Mouse (Mus musculus): ENCODE results near the gene Eif4a1. TPM values are rescaled to one million over a fixed set of nuclear protein-coding genes. Genes with fewer than 3 reads are reported as not detected.
"Not testable (repeated sequence)": the region's sequence is repeated elsewhere in the genome, so short reads cannot be mapped to it uniquely, and the experiment has no call there.

Eif4a1 gene
- total RNA-seq (2022), result 100 to 1,000 TPM in 1 of 4 experiments, 10 to 100 TPM in 3; 81.9 to 109 (median 91.5) TPM

- peak; percentile 100 for DNase-seq (ENCODE audit: low spot score in 2 of 2)
Observed at GRCm38 (mm10) chr11:69672211-69672706, at the start of gene Eif4a1. Gene Eif4a1 (minus strand): TSS chr11:69672423.

- no peak for DNase-seq (ENCODE audit: low spot score in 2 of 2)
Observed at GRCm38 (mm10) chr11:69720852-69721251, 48.6 kb upstream of the Eif4a1 start.

GRCm38 (mm10) chr11:69719423-69719822, 47.2 kb upstream of the Eif4a1 start:
- no peak for DNase-seq (ENCODE audit: low spot score in 2 of 2)

GRCm38 (mm10) chr11:69718661-69719060, 46.4 kb upstream of the Eif4a1 start:
- no peak for DNase-seq (ENCODE audit: low spot score in 2 of 2)

- DNase-seq (ENCODE audit: low spot score in 2 of 2), result no peak
Observed at GRCm38 (mm10) chr11:69716953-69717352, 44.7 kb upstream of the Eif4a1 start.

- DNase-seq (ENCODE audit: low spot score in 2 of 2), result no peak
Observed at GRCm38 (mm10) chr11:69715929-69716328, 43.7 kb upstream of the Eif4a1 start.

- DNase-seq (ENCODE audit: low spot score in 2 of 2), result no peak
Observed at GRCm38 (mm10) chr11:69715482-69715881, 43.3 kb upstream of the Eif4a1 start.

- DNase-seq (ENCODE audit: low spot score in 2 of 2), result no peak
Observed at GRCm38 (mm10) chr11:69714636-69715329, 42.6 kb upstream of the Eif4a1 start.

GRCm38 (mm10) chr11:69712954-69713672, 40.9 kb upstream of the Eif4a1 start:
- no peak for DNase-seq (ENCODE audit: low spot score in 2 of 2)

- DNase-seq (ENCODE audit: low spot score in 2 of 2), result no peak
Observed at GRCm38 (mm10) chr11:69711082-69711481, 38.9 kb upstream of the Eif4a1 start.

GRCm38 (mm10) chr11:69710470-69710869, 38.2 kb upstream of the Eif4a1 start:
- DNase-seq (ENCODE audit: low spot score in 2 of 2), result no peak

GRCm38 (mm10) chr11:69709554-69710446, 37.6 kb upstream of the Eif4a1 start:
- DNase-seq (ENCODE audit: low spot score in 2 of 2), result no peak

GRCm38 (mm10) chr11:69708614-69709265, 36.5 kb upstream of the Eif4a1 start:
- no peak for DNase-seq (ENCODE audit: low spot score in 2 of 2)

GRCm38 (mm10) chr11:69707873-69708381, 35.7 kb upstream of the Eif4a1 start:
- DNase-seq (ENCODE audit: low spot score in 2 of 2), result no peak

- no peak for DNase-seq (ENCODE audit: low spot score in 2 of 2)
Observed at GRCm38 (mm10) chr11:69707480-69707847, 35.2 kb upstream of the Eif4a1 start.

GRCm38 (mm10) chr11:69706775-69707479, 34.7 kb upstream of the Eif4a1 start:
- peak; percentile 85 to 93 for DNase-seq (ENCODE audit: low spot score in 2 of 2)

GRCm38 (mm10) chr11:69704613-69705010, 32.4 kb upstream of the Eif4a1 start:
- no peak for DNase-seq (ENCODE audit: low spot score in 2 of 2)

- DNase-seq (ENCODE audit: low spot score in 2 of 2), result no peak
Observed at GRCm38 (mm10) chr11:69703814-69704612, 31.8 kb upstream of the Eif4a1 start.

- DNase-seq (ENCODE audit: low spot score in 2 of 2), result not testable (repeated sequence)
Observed at GRCm38 (mm10) chr11:69703381-69703780, 31.2 kb upstream of the Eif4a1 start.

All from gastrocnemius, adult 8-10 months (tissue).